Mouse (Mus musculus): Measurements from ENCODE around the gene Fam149b. TPM values are rescaled to one million over a fixed set of nuclear protein-coding genes. Genes with fewer than 3 reads are reported as not detected.

The Fam149b gene
- polyA plus RNA-seq, 1 experiment from 2014 or later = 60.8 TPM

GRCm38 (mm10) chr14:20397220-20397619, 49.3 kb downstream of the Fam149b start:
- 86% methylated on average over 9 of the region's 9 CpGs for WGBS
- Histone ChIP-seq H3K36me3 (ENCODE audit: control insufficient read depth, insufficient read depth, low read length) (no peaks in the 10 kb centered on the region), H3K4me2 (ENCODE audit: low read depth, low read length, severe bottlenecking) (no peak overlapping the region), H3K4me3 (ENCODE audit: low read depth, low read length) (no peak overlapping the region), H3K27me3 (ENCODE audit: control insufficient read depth, insufficient read depth, low read length) (no peaks in the 10 kb centered on the region), H3K4me1 (replicated peaks; ENCODE audit: control insufficient read depth, insufficient read depth, low read length) (peaks cover 3% of the 10 kb centered on the region; the same call in 1 of the 2 replicates), H3K27ac (ENCODE audit: low read depth, low read length) (no peak overlapping the region), H3K9ac (ENCODE audit: low read length) (no peak overlapping the region), H3K9me3 (ENCODE audit: control insufficient read depth, low read length) (no peaks in the 10 kb centered on the region)
- DNase-seq (ENCODE audit: low spot score) (no peak), ATAC-seq (replicated peaks; ENCODE audit: low FRiP score) (no peak)

DNA sequence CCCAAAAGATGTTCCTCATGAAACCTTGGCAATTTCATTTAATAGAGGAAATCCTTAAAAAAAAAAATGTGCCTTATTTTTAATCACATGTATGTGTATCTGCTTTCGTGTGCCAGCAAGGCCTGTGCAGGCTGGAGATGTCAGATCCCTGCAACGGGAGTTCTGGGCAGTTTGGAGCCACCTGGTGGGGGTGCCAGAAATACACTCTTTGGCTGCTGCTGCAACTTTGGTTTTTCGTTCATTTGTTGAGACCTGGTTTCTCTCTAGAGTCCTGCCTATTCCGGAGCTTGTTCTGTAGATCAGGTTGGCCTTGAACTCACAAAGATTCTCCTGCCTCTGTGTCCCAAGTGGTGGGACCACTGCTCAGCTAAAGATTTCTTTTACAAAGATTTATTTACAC, 50.9 kb downstream of the Fam149b start:
- no peaks in the 10 kb centered on the region for H3K36me3 ChIP-seq (ENCODE audit: control insufficient read depth, insufficient read depth, low read length)
- H3K27me3 ChIP-seq (ENCODE audit: control insufficient read depth, insufficient read depth, low read length) = no peaks in the 10 kb centered on the region
- DNase-seq (ENCODE audit: low spot score) = no peak
- H3K4me1 ChIP-seq (replicated peaks; ENCODE audit: control insufficient read depth, insufficient read depth, low read length) = peaks cover 3% of the 10 kb centered on the region; the same call in 1 of the 2 replicates
- H3K4me3 ChIP-seq (ENCODE audit: low read depth, low read length) = no peak overlapping the region
- no peak overlapping the region for H3K27ac ChIP-seq (ENCODE audit: low read depth, low read length)
- ATAC-seq (replicated peaks; ENCODE audit: low FRiP score) = no peak
- no peaks in the 10 kb centered on the region for H3K9me3 ChIP-seq (ENCODE audit: control insufficient read depth, low read length)
- H3K9ac ChIP-seq (ENCODE audit: low read length) = no peak overlapping the region
- WGBS = 49% methylated on average over 4 of the region's 4 CpGs
- no peak overlapping the region for H3K4me2 ChIP-seq (ENCODE audit: low read depth, low read length, severe bottlenecking)

DNA sequence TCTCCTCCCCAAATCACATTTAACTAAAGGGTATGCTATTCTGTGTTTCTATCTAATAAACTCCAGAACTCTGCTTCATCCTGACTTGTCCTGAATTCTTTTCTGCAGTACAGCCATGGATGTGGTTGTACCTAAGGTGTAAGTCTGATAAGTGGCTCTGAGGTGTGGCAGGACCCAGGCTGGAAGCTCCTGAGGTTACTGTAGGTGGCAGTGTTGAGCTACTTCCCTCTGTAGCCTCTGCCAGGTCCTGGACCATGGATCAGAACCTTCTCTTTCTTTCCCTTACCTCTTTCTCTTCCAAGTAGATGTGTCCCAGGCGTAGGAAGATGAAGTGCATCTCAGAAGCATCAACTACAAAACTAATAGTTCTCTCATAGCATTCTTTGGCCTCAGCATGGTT, 52.1 kb downstream of the Fam149b start:
- H3K9me3 ChIP-seq (ENCODE audit: control insufficient read depth, low read length) = no peaks in the 10 kb centered on the region
- no peak overlapping the region for H3K4me2 ChIP-seq (ENCODE audit: low read depth, low read length, severe bottlenecking)
- 53% methylated on average over 1 of the region's 1 CpGs for WGBS
- H3K4me3 ChIP-seq (ENCODE audit: low read depth, low read length) = no peak overlapping the region
- H3K4me1 ChIP-seq (replicated peaks; ENCODE audit: control insufficient read depth, insufficient read depth, low read length) = no peaks in the 10 kb centered on the region
- H3K36me3 ChIP-seq (ENCODE audit: control insufficient read depth, insufficient read depth, low read length) = no peaks in the 10 kb centered on the region
- ATAC-seq (replicated peaks; ENCODE audit: low FRiP score) (no peak), DNase-seq (ENCODE audit: low spot score) (no peak)
- H3K27me3 ChIP-seq (ENCODE audit: control insufficient read depth, insufficient read depth, low read length) = no peaks in the 10 kb centered on the region
- H3K27ac ChIP-seq (ENCODE audit: low read depth, low read length) = no peak overlapping the region
- no peak overlapping the region for H3K9ac ChIP-seq (ENCODE audit: low read length)

DNA sequence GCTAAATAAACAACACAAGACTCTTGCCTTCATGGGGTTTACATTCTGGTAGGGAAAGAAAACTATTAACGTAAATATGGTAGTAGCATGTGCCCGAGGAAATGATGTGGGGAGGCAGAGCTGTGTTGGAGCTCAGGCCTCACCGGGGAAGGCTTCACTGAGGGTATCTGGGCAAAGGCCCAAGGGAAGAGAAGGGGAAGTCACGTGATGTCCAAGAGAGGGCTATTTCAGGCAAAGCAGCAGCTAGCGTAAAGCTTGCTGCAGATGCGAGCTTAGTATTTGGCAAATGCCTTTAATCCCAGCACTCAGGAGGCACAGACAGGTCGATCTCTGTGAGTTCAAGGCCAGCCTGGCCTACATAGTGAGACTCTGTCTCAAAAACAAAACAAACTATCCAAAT, 74.3 kb downstream of the Fam149b start:
- WGBS = 80% methylated on average over 7 of the region's 7 CpGs
- H3K9ac ChIP-seq (ENCODE audit: low read length) = no peak overlapping the region
- no peaks in the 10 kb centered on the region for H3K9me3 ChIP-seq (ENCODE audit: control insufficient read depth, low read length)
- DNase-seq (ENCODE audit: low spot score) = no peak
- no peak for ATAC-seq (replicated peaks; ENCODE audit: low FRiP score)
- no peaks in the 10 kb centered on the region for H3K4me1 ChIP-seq (replicated peaks; ENCODE audit: control insufficient read depth, insufficient read depth, low read length)
- no peak overlapping the region for H3K4me3 ChIP-seq (ENCODE audit: low read depth, low read length)
- H3K4me2 ChIP-seq (ENCODE audit: low read depth, low read length, severe bottlenecking) = no peak overlapping the region
- H3K27me3 ChIP-seq (ENCODE audit: control insufficient read depth, insufficient read depth, low read length) = no peaks in the 10 kb centered on the region
- no peaks in the 10 kb centered on the region for H3K36me3 ChIP-seq (ENCODE audit: control insufficient read depth, insufficient read depth, low read length)
- no peak overlapping the region for H3K27ac ChIP-seq (ENCODE audit: low read depth, low read length)

- H3K27me3 ChIP-seq (ENCODE audit: control insufficient read depth, insufficient read depth, low read length) = no peaks in the 10 kb centered on the region
- H3K27ac ChIP-seq (ENCODE audit: low read depth, low read length) = no peak overlapping the region
- H3K36me3 ChIP-seq (ENCODE audit: control insufficient read depth, insufficient read depth, low read length) = no peaks in the 10 kb centered on the region
- H3K4me3 ChIP-seq (ENCODE audit: low read depth, low read length) = no peak overlapping the region
- no peaks in the 10 kb centered on the region for H3K4me1 ChIP-seq (replicated peaks; ENCODE audit: control insufficient read depth, insufficient read depth, low read length)
- H3K9me3 ChIP-seq (ENCODE audit: control insufficient read depth, low read length) = no peaks in the 10 kb centered on the region
- WGBS = 91% methylated on average over 6 of the region's 6 CpGs
- H3K4me2 ChIP-seq (ENCODE audit: low read depth, low read length, severe bottlenecking) = no peak overlapping the region
- H3K9ac ChIP-seq (ENCODE audit: low read length) = no peak overlapping the region
- no peak for ATAC-seq (replicated peaks; ENCODE audit: low FRiP score)
- DNase-seq (ENCODE audit: low spot score) = no peak
Measured at GRCm38 (mm10) chr14:20423046-20423445, 75.1 kb downstream of the Fam149b start.

- no peaks in the 10 kb centered on the region for H3K9me3 ChIP-seq (ENCODE audit: control insufficient read depth, low read length)
- DNase-seq (ENCODE audit: low spot score) (no peak), ATAC-seq (replicated peaks; ENCODE audit: low FRiP score) (no peak)
- H3K27ac ChIP-seq (ENCODE audit: low read depth, low read length) = no peak overlapping the region
- H3K36me3 ChIP-seq (ENCODE audit: control insufficient read depth, insufficient read depth, low read length) = no peaks in the 10 kb centered on the region
- H3K4me1 ChIP-seq (replicated peaks; ENCODE audit: control insufficient read depth, insufficient read depth, low read length) = no peaks in the 10 kb centered on the region
- no peak overlapping the region for H3K4me2 ChIP-seq (ENCODE audit: low read depth, low read length, severe bottlenecking)
- H3K27me3 ChIP-seq (ENCODE audit: control insufficient read depth, insufficient read depth, low read length) = no peaks in the 10 kb centered on the region
- H3K9ac ChIP-seq (ENCODE audit: low read length) = no peak overlapping the region
- 31% methylated on average over 1 of the region's 1 CpGs for WGBS
- no peak overlapping the region for H3K4me3 ChIP-seq (ENCODE audit: low read depth, low read length)
Measured at GRCm38 (mm10) chr14:20428593-20428992, 80.6 kb downstream of the Fam149b start.

DNA sequence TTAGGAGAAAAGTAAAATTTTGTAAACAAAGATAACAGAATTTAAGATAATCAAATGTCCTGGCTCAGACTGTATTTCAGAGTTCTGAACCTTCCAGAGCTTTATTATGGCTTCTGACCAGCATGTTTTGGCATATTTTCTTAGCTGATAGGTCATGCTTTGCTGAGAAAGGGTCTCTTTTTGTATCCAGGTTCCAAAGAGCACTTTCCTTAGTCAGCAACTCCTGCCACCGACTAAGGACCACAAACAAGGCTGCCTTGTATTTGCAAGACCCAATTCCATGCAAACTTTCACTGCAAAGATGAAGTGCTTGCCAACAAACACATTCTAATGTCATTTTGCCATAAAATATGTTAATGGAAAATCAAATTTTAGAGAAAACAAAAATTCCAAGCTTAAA, 81.9 kb downstream of the Fam149b start:
- ATAC-seq (replicated peaks; ENCODE audit: low FRiP score) = no peak
- H3K27me3 ChIP-seq (ENCODE audit: control insufficient read depth, insufficient read depth, low read length) = no peaks in the 10 kb centered on the region
- H3K36me3 ChIP-seq (ENCODE audit: control insufficient read depth, insufficient read depth, low read length) = no peaks in the 10 kb centered on the region

GRCm38 (mm10) chr14:20431726-20432125, 83.8 kb downstream of the Fam149b start:
- 84% methylated on average over 6 of the region's 6 CpGs for WGBS
- Histone ChIP-seq H3K9me3 (ENCODE audit: control insufficient read depth, low read length) (no peaks in the 10 kb centered on the region), H3K36me3 (ENCODE audit: control insufficient read depth, insufficient read depth, low read length) (no peaks in the 10 kb centered on the region), H3K27me3 (ENCODE audit: control insufficient read depth, insufficient read depth, low read length) (no peaks in the 10 kb centered on the region), H3K27ac (ENCODE audit: low read depth, low read length) (no peak overlapping the region), H3K9ac (ENCODE audit: low read length) (no peak overlapping the region), H3K4me1 (replicated peaks; ENCODE audit: control insufficient read depth, insufficient read depth, low read length) (no peaks in the 10 kb centered on the region), H3K4me3 (ENCODE audit: low read depth, low read length) (no peak overlapping the region), H3K4me2 (ENCODE audit: low read depth, low read length, severe bottlenecking) (no peak overlapping the region)
- DNase-seq (ENCODE audit: low spot score) = no peak
- ATAC-seq (replicated peaks; ENCODE audit: low FRiP score) = no peak

More for the DNA sequence above, 81.9 kb downstream of the Fam149b start:
- Histone ChIP-seq H3K4me1 (replicated peaks; ENCODE audit: control insufficient read depth, insufficient read depth, low read length) (no peaks in the 10 kb centered on the region), H3K27ac (ENCODE audit: low read depth, low read length) (no peak overlapping the region), H3K9ac (ENCODE audit: low read length) (no peak overlapping the region), H3K4me2 (ENCODE audit: low read depth, low read length, severe bottlenecking) (no peak overlapping the region), H3K4me3 (ENCODE audit: low read depth, low read length) (no peak overlapping the region), H3K9me3 (ENCODE audit: control insufficient read depth, low read length) (no peaks in the 10 kb centered on the region)
- DNase-seq (ENCODE audit: low spot score) = no peak
- WGBS = 73% methylated on average over 1 of the region's 1 CpGs

DNA sequence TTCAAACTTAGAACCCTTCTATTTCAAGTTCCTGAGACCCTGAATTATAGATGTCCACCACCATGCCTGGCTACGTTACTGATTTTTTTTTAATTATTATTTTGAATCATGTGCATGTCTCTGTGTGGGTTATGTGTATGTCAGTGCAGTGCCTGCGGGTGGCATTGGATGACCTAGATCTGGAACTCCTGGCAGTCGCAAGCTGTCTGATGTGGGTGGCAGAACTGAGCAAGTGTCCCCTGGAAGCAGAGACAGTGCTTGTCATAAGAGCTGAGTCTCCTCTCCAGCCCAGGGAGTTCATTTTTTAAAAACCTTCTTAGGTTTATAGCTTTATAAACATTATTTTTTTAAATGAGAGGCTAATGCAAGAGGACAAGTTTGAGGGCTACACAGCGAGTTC, 84.5 kb downstream of the Fam149b start:
- DNase-seq (ENCODE audit: low spot score) = no peak
- Histone ChIP-seq H3K9me3 (ENCODE audit: control insufficient read depth, low read length) (no peaks in the 10 kb centered on the region), H3K4me1 (replicated peaks; ENCODE audit: control insufficient read depth, insufficient read depth, low read length) (no peaks in the 10 kb centered on the region), H3K27ac (ENCODE audit: low read depth, low read length) (no peak overlapping the region), H3K9ac (ENCODE audit: low read length) (no peak overlapping the region), H3K4me2 (ENCODE audit: low read depth, low read length, severe bottlenecking) (no peak overlapping the region), H3K27me3 (ENCODE audit: control insufficient read depth, insufficient read depth, low read length) (no peaks in the 10 kb centered on the region), H3K36me3 (ENCODE audit: control insufficient read depth, insufficient read depth, low read length) (no peaks in the 10 kb centered on the region), H3K4me3 (ENCODE audit: low read depth, low read length) (no peak overlapping the region)
- ATAC-seq (replicated peaks; ENCODE audit: low FRiP score) = no peak
- WGBS = 88% methylated on average over 4 of the region's 4 CpGs

Data from forebrain, embryonic 11.5 days (tissue).